Mouse (Mus musculus): ENCODE measurements around the gene Csf2. TPM values are rescaled to one million over a fixed set of nuclear protein-coding genes. Genes with fewer than 3 reads are reported as not detected.
"Not testable (repeated sequence)": the region's sequence is repeated elsewhere in the genome, so short reads cannot be mapped to it uniquely, and the experiment has no call there.

The Csf2 gene
- total RNA-seq (2017) = 1.4 to 2.0 TPM in 2 of 3 replicates, not detected in the other

- peak; percentile 25; the same call in 1 of the 2 replicates for ATAC-seq (replicated peaks; ENCODE audit: insufficient number of reproducible peaks, low FRiP score, low TSS enrichment, poor library complexity, severe bottlenecking)
These were observed at the start of gene Csf2 for GRCm38 (mm10) chr11:54248940-54249717. Gene Csf2, minus strand, starts transcription at chr11:54249667.

GRCm38 (mm10) chr11:54298777-54299176 lies 49.3 kb upstream of the Csf2 start:
- ATAC-seq (replicated peaks; ENCODE audit: insufficient number of reproducible peaks, low FRiP score, low TSS enrichment, poor library complexity, severe bottlenecking) = no peak

- ATAC-seq (replicated peaks; ENCODE audit: insufficient number of reproducible peaks, low FRiP score, low TSS enrichment, poor library complexity, severe bottlenecking) = not testable (repeated sequence)
These were observed 48.0 kb upstream of the Csf2 start for GRCm38 (mm10) chr11:54297471-54297870.

GRCm38 (mm10) chr11:54296734-54297133 lies 47.3 kb upstream of the Csf2 start:
- ATAC-seq (replicated peaks; ENCODE audit: insufficient number of reproducible peaks, low FRiP score, low TSS enrichment, poor library complexity, severe bottlenecking) = no peak

- ATAC-seq (replicated peaks; ENCODE audit: insufficient number of reproducible peaks, low FRiP score, low TSS enrichment, poor library complexity, severe bottlenecking) = no peak
These were observed 46.5 kb upstream of the Csf2 start for GRCm38 (mm10) chr11:54295971-54296370.

- no peak for ATAC-seq (replicated peaks; ENCODE audit: insufficient number of reproducible peaks, low FRiP score, low TSS enrichment, poor library complexity, severe bottlenecking)
These were observed 44.7 kb upstream of the Csf2 start for GRCm38 (mm10) chr11:54293980-54294807.

- ATAC-seq (replicated peaks; ENCODE audit: insufficient number of reproducible peaks, low FRiP score, low TSS enrichment, poor library complexity, severe bottlenecking) = no peak
These were observed 42.7 kb upstream of the Csf2 start for GRCm38 (mm10) chr11:54292163-54292562.

- no peak for ATAC-seq (replicated peaks; ENCODE audit: insufficient number of reproducible peaks, low FRiP score, low TSS enrichment, poor library complexity, severe bottlenecking)
These were observed 38.5 kb upstream of the Csf2 start for GRCm38 (mm10) chr11:54287821-54288453.

GRCm38 (mm10) chr11:54271437-54271949 lies 22.0 kb upstream of the Csf2 start:
- ATAC-seq (replicated peaks; ENCODE audit: insufficient number of reproducible peaks, low FRiP score, low TSS enrichment, poor library complexity, severe bottlenecking) = no peak

GRCm38 (mm10) chr11:54269191-54269896 lies 19.9 kb upstream of the Csf2 start:
- no peak for ATAC-seq (replicated peaks; ENCODE audit: insufficient number of reproducible peaks, low FRiP score, low TSS enrichment, poor library complexity, severe bottlenecking)

- no peak for ATAC-seq (replicated peaks; ENCODE audit: insufficient number of reproducible peaks, low FRiP score, low TSS enrichment, poor library complexity, severe bottlenecking)
These were observed 17.7 kb upstream of the Csf2 start, which contains the start of gene Il3 for GRCm38 (mm10) chr11:54267177-54267576. Gene Il3, minus strand, starts transcription at chr11:54267277.

- ATAC-seq (replicated peaks; ENCODE audit: insufficient number of reproducible peaks, low FRiP score, low TSS enrichment, poor library complexity, severe bottlenecking) = peak; percentile 80
These were observed 15.1 kb upstream of the Csf2 start for GRCm38 (mm10) chr11:54264542-54264941.

- no peak for ATAC-seq (replicated peaks; ENCODE audit: insufficient number of reproducible peaks, low FRiP score, low TSS enrichment, poor library complexity, severe bottlenecking)
These were observed 14.1 kb upstream of the Csf2 start for GRCm38 (mm10) chr11:54263405-54264031.

- peak; percentile 88 for ATAC-seq (replicated peaks; ENCODE audit: insufficient number of reproducible peaks, low FRiP score, low TSS enrichment, poor library complexity, severe bottlenecking)
These were observed 7.3 kb upstream of the Csf2 start for GRCm38 (mm10) chr11:54256624-54257376.

- no peak for ATAC-seq (replicated peaks; ENCODE audit: insufficient number of reproducible peaks, low FRiP score, low TSS enrichment, poor library complexity, severe bottlenecking)
These were observed 4.6 kb upstream of the Csf2 start for GRCm38 (mm10) chr11:54254114-54254513.

- ATAC-seq (replicated peaks; ENCODE audit: insufficient number of reproducible peaks, low FRiP score, low TSS enrichment, poor library complexity, severe bottlenecking) = no peak
These were observed 1.1 kb upstream of the Csf2 start for GRCm38 (mm10) chr11:54250575-54250974.

GRCm38 (mm10) chr11:54249748-54250147 lies 281 bp upstream of the Csf2 start:
- no peak for ATAC-seq (replicated peaks; ENCODE audit: insufficient number of reproducible peaks, low FRiP score, low TSS enrichment, poor library complexity, severe bottlenecking)
